Mouse (Mus musculus) ES-E14 (cell line): ENCODE measurements at regions not wholly inside any gene's neighbourhood (a gene's known extent, or its start where the extent isn't known, plus 50 kb on each side); places are given as distances from the start of the nearest gene placed in this dataset.

ENCODE experiments used
- CHD2 ChIP-seq: IDR thresholded peaks from 2 replicates; pipeline ENCODE4 v1.6.1; 2014; ENCODE audit warnings: mild to moderate bottlenecking, low read depth, low read length, inconsistent platforms
- HCFC1 ChIP-seq: IDR thresholded peaks from 2 replicates; pipeline ENCODE4 v1.6.1; 2012; ENCODE audit warnings: low read length, inconsistent platforms, borderline replicate concordance; ENCODE audit not compliant: insufficient read depth
- MAFK ChIP-seq: IDR thresholded peaks from 2 replicates; pipeline ENCODE4 v1.6.1; 2014; ENCODE audit warnings: mild to moderate bottlenecking, low read depth, low read length, inconsistent platforms; ENCODE audit not compliant: insufficient read depth
- ZNF384 ChIP-seq: IDR thresholded peaks from 2 replicates; pipeline ENCODE4 v1.6.1; 2012; ENCODE audit warnings: low read depth, low read length, inconsistent platforms

GRCm38 (mm10) chr5:46968870-46969436 lies 1014.0 kb upstream of the Slit2 start:
- no peak for TF ChIP-seq ZNF384
- TF ChIP-seq CHD2 = no peak
- TF ChIP-seq MAFK = no peak
- TF ChIP-seq HCFC1 = no peak
